Mouse (Mus musculus): ENCODE results near the gene 1810046K07Rik. TPM values are rescaled to one million over a fixed set of nuclear protein-coding genes. Genes with fewer than 3 reads are reported as not detected.

Gene 1810046K07Rik
- polyA plus RNA-seq, 1 experiment from 2014 or later, result 0.72 TPM

- H3K27ac ChIP-seq, result no peak overlapping the region
- no peaks in the 10 kb centered on the region for H3K36me3 ChIP-seq
- WGBS, result 78% methylated on average over 5 of the region's 5 CpGs
- H3K9ac ChIP-seq, result no peak overlapping the region
- no peak overlapping the region for H3K4me3 ChIP-seq (replicated peaks)
- no peak overlapping the region for H3K4me2 ChIP-seq
- H3K4me1 ChIP-seq, result no peaks in the 10 kb centered on the region
- no peak for ATAC-seq (ENCODE audit: insufficient read depth, low FRiP score, low read depth)
- H3K9me3 ChIP-seq, result 0 out of 2 replicates have a peak, but pooled peaks cover 3% of the 10 kb centered on the region
- H3K27me3 ChIP-seq (replicated peaks), result no peaks in the 10 kb centered on the region
Measured at GRCm38 (mm10) chr9:51258426-51258825, 70.3 kb downstream of the 1810046K07Rik start.

DNA sequence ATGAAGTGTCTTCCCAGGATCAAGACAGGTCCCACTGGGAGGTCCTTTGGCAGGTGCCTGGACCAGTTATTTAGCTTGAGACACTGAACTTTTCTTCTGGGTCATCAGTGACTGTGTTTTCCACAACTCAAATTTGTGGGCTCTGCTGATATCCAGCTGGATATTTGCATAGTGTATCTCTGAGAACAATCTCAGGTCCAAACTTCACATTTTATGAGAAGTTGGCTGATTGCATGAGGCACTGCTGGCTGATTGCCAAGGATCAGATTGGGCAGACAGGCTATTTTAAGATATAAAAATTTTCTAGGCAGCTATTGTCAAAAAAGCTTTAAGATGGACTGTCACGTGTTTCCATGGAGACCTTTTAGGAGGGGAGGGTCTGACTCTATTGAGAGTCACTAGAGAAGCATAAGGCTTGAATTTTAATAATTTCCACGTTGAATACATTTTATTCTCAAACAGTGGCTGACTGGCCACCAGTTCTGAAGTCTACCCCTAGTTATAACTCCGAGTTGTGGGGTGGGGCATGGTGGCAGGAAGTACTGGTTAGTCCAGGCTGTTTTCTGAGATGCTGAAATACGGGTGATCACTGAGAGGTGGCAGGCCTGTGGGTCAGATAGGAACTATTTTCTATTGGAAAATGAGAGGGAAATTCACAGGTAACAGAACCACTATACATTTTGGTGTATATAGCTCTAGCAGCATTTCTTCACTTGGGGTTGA is 71.8 kb downstream of the 1810046K07Rik start:
- WGBS, result 72% methylated on average over 4 of the region's 4 CpGs
- Histone ChIP-seq H3K36me3 (no peaks in the 10 kb centered on the region), H3K4me3 (replicated peaks) (no peak overlapping the region), H3K9me3 (0 out of 2 replicates have a peak, but pooled peaks cover 3% of the 10 kb centered on the region), H3K4me1 (no peaks in the 10 kb centered on the region), H3K27me3 (replicated peaks) (no peaks in the 10 kb centered on the region), H3K27ac (no peak overlapping the region), H3K9ac (no peak overlapping the region), H3K4me2 (no peak overlapping the region)
- ATAC-seq (ENCODE audit: insufficient read depth, low FRiP score, low read depth), result no peak

Other genes starting within 250 kb of the 1810046K07Rik start
- gene 4833427G06Rik, start 226.8 kb downstream of the 1810046K07Rik start, polyA plus RNA-seq (2015; fragmentation: Nextera tagmentation; extraction: Ambion mirVana), result not detected in 2 replicates
- 0.04 and 0.05 TPM in 2 replicates for gene Gm32742, start 163.4 kb downstream of the 1810046K07Rik start, polyA plus RNA-seq (2015; fragmentation: Nextera tagmentation; extraction: Ambion mirVana)
- gene Pou2af1, start 115.2 kb downstream of the 1810046K07Rik start, polyA plus RNA-seq (2015; fragmentation: Nextera tagmentation; extraction: Ambion mirVana), result 0.23 and 0.26 TPM in 2 replicates
- 6.3 and 6.7 TPM in 2 replicates for gene Colca2, start 50.3 kb downstream of the 1810046K07Rik start, polyA plus RNA-seq (2015; fragmentation: Nextera tagmentation; extraction: Ambion mirVana)

Data from stomach, embryonic 15.5 days (tissue).